Mouse (Mus musculus): ENCODE results near the gene Actg2.
A peak's percentile ranks its signal among the peaks of the same experiment; 100 is the strongest.

Actg2 gene

DNA sequence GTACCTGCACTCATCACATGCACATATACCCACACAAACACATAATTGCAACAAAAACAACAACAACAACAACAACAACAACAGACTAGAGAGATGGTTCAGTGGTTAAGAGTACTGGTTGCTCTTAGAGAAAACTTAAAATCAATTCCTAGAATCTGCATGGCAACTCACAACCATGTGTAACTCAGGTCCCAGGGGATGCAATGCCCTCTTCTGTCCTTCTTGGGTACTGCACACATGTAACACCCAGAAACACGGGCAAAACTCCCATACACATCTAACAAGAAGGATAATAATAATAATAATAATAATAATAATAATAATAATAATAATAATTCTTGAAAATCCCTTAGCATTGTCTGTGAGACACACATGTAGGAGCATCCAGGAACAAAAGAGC is 23.6 kb downstream of the Actg2 start:
- DNase-seq (ENCODE audit: low spot score), result peak; percentile 74

DNA sequence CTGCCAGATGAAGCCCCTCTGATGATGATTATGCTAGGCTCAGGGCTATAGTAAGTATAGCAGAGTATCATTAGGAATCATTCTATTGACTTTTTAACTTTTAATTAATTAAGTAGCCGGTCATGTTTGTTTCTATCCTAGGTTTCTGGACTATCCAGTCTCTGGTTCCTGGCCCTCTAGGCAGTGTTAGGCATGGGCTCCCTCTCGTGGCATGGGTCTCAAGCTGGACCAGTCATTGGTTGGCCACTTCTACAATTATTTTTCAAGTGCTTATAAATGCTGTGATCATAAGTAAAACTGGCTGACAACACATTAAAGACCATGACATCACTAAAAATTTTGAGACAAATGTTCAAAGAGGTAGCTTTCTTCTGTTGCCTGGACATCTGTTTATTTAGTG is 25.9 kb downstream of the Actg2 start:
- DNase-seq (ENCODE audit: low spot score), result peak; percentile 83

DNA sequence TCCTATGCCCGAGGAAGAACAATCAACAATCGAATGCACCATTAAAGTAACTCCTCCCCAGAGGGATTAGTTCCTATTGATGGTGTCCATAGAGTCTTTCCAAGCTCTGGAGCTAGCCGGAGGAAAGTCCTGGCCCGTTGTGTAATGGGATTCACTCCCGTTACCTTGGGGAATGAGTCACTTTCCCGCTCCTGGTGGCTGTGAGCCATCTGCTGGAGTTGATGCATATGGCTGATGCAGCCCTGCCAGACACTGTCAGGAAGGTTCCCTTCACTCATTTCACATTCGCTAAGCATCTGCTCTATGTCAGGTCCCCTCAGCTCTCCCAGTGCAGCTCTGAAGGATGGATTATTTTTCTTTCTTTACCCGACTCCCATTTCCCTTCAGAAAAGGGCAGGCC is 26.6 kb downstream of the Actg2 start:
- peak; percentile 76 for DNase-seq (ENCODE audit: low spot score)

DNA sequence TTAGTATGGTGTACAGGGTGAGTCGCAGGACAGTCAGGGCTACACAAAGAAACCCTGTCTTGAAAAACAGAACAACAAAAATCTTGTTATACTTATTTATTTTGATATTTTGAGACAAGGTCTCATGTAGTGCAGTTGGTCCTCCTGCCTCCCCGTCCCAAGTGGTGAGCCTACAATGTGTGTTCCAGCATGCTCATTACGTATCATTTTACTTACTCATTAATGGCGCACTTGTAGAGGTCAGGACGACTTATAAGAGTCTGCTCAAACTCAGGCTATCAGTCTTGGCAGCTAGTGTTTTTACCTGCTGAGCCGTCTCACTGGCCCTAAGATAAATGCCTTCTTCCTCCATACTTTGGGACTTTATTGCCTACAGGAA is 28.9 kb downstream of the Actg2 start:
- DNase-seq (ENCODE audit: low spot score), result no peak

DNA sequence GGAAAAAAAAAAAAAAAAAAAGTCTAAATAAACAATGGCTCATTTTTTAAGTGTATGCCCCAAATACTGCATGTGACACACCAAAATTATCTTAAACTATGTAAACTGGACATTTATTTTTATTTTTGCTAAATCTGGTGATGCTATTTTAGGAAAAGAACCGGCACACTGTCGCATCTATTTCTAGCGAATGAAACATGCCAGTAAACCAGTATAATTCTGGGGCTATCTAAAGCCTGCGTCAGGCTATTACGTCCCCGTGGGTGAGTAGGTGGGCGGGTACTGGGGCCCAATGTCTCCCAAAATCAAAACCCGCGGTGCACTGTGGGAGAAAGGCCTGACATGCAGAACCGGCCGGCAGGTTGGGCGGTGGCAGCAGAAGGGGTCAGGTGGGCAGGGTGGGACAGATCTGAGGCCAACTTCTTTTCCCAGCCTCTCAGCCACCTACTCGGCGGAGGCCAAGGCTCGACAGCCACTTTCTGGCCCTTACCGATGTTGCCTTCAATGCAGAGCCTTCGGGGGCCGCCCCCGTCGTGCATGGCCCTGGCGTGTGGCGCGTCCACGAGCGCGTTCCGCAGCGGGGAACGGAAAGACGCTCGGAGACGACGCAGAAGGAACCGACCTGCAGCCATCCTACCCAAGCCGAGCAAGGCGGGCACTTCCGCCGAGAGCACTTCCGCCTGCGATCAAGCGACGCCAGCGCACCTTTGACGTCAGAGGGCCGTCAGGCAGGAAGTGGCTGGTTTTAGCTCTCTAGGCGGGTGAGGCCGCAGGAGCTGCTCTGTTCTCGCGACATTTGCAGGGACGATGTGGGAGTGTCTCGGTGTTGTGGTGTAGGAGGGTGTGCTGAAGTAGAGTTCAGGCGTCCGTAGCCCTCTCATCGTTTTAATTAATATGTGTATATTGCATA is 29.6 kb downstream of the Actg2 start, which contains the start of gene Dguok:
Dguok (minus strand) TSS at position 712 of the 910 bp plus-strand sequence.
- DNase-seq (ENCODE audit: low spot score), result peak; percentile 100

DNA sequence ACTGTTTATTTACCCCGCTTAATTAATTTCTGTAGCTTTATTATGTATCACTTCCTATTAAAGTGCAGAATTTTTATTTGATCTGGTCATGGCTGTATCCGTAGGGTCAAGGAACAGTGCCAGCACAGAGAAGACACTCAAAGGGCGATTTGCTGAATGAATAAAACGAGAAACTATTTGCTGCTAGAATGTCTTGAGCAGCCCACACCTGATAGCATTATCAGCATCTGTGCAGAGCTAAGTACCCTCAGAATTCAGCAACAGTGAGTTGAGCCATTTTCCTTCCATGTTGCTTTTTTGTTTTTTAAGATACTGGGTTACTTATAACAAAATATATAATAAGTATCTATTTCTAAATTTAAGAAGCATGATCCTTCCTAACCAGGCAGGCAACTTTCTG is 30.5 kb downstream of the Actg2 start:
- no peak for DNase-seq (ENCODE audit: low spot score)

DNA sequence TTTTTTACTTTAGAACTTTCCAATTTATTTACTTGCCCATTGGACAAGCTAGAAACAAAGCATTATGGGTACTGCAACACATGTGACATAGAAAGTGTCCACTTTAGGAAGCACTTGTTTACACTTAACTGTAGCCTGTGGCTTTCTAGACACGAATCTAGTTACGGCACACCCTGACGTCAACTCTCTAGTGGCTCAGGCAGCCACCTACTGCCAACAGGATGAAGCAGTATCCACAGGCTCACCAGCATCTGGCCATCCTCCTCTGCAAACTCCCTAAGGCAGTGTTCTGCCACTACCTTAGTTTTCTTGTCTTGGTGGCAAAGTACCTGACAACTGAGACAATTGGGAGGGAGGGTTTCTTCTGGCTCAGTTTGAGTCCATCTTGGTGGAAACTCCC is 32.7 kb downstream of the Actg2 start:
- no peak for DNase-seq (ENCODE audit: low spot score)

DNA sequence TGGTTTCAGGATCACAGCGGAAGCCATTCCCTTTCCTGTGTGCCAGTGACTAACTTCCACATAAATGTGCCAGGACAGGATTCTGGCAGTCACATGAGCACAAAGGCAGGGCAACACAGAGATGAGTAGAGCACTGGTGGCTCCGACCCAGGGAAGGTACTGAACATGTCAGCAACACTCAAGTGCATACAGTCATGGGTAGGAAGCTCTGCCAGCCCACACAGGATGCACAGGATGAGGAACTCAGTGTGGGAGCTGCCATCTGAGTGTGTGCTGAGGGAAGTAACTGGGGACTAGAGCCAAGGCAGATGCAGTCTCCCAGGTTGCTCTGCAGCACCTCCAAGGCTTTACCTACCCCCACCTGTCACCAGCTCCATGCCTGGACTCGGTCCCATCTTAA is 33.4 kb downstream of the Actg2 start:
- no peak for DNase-seq (ENCODE audit: low spot score)

DNA sequence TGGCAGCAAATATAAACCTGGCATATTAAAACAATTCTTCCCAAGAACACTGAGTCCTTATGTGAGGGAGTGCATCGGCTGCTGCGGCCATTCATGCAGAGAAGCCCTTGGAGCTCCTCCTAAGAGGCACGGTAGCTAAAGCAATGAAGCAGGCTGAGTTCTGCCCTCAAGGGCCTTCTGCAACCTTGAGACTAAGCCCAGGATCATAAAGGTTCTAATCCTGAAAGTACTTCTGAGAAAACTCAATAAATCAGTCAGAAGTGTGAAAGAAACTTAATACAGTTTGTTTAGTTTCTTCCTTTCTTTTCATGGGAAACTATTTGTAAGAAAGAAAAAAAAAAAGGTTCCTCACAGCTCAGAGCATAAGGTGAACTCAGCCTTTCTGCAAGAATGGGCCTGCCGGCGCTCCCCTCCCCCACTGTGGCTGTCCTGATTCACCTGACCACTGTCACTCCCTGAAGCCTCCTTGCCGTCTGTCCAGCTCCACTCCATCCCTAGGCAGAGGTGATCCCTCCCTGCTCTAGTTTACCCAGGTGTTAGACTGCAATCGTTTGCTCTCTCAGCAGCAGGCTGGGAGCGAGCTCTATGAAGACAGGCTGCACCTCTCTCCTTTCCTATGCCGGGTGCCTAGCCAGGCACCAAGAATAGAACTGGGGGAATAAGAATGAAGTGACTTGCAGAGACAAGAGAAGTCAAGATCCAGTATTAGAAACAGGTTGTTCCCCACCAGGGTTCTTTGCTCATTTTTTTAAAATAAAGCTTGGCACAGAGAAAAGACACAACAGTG is 34.3 kb downstream of the Actg2 start:
- no peak for DNase-seq (ENCODE audit: low spot score)

DNA sequence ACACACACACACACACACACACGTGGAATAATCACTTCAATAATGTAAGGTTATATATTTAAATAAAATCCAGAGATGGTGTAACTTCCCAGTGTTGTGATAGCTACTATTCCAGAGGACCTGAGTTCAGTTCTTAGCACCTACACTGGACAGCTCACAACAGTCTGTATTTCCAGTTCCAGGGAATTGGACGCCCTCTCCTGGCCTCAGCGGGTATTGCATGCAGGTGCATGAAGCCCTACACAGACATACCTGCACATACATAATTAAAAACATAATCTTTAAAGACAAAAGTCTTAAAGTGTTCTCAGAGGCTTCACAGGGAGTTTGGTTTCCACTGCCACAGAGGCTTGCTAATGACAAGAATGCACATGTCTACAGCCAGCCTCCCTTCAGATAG is 35.6 kb downstream of the Actg2 start:
- no peak for DNase-seq (ENCODE audit: low spot score)

DNA sequence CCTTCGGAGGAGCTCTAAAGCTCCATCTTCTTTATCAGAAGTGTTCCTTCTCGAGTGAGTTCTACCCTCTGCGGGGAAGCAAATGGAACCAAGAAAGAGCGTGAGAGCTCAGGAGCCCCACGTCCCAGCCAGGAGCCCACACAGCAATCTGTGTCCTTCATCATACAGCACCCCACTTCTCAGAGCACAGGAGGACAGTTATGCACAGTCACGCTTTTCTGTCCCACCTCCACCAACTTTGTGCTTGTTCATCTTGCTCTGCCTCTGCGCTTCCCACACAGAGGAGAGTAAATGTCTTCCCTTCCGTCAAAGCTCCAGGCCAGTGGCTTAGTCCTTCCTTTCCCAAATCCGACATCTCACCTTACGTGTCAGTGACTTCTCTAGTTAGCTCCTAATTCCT is 37.0 kb downstream of the Actg2 start:
- no peak for DNase-seq (ENCODE audit: low spot score)

DNA sequence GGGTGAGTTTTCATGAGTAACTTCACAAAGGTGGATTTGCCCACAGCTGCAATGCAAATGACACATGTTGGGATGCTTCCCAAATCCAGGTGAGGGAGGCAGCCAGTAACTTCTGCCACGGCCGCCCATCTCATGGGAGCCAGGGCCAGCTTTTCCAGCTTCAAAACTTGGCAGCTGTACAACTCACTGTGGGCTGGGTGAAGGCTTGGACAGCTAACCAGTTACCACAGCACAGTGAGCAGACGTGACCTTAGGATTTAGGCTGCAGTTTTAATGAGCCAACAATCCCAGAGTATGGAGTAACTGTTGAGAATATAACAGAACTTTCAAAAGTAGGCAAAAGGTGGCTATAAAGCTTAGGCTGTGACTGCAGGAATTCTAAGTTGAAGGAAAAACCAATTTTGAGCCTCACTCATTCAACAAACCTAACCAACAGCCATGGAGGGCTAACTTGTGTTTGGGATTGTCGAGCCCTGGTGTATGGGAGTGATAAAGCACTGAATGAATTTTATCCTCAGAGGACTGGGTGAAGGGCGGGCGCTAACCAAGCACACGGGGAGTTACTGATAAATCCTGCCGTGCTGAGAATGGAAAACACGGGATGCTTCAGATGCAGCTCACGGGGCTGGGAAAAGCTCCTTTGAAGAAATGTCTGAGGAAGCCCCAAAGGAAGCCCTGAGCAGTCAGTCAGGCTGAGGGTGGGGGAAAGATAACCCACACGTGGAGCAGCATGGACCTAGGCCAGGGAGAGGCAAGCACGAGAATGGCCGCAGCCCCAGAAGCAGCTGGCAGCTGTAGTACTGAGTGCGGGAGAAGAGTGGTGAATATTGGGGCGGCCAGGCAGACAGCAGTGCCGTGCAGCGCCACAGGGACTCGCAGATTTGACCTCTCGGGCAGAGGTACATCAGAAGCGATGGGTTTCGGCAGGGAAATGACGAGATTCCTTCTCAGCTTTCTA is 39.0 kb downstream of the Actg2 start:
- DNase-seq (ENCODE audit: low spot score), result peak; percentile 98

DNA sequence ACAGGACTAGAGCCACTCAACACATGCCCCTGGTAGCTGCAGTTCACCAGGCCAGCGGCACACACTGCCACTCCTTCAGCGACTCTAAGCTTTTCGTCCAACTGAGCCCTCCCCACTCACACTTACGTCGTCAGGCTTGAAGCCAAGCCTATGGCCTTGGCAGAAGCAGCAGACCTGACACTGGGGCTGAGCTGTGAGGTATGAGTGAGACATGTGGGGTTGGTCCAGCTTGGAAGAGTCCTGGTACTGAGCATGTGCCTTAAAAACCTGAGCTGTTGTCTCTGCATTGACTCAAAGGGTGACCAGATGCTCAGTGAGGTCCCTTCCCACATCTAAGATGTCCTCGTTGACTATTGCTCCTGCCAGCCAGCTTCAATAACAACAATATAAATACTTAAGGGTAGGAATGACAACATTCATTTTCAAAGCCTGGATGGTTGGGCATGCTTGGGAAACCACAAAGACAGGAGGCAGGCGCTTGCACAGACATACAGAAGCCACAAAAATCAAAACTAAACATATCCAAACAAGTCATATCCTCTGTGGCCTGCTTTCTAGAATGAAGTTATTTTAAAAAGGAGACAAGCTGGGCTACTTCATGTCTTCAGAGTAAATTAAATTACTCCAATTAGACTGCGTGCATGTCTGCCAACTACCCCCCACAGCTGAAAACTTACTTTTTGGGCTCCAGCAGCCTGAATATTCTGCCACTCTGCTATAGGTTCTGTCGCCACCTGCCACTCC is 39.9 kb downstream of the Actg2 start:
- DNase-seq (ENCODE audit: low spot score), result peak; percentile 94

DNA sequence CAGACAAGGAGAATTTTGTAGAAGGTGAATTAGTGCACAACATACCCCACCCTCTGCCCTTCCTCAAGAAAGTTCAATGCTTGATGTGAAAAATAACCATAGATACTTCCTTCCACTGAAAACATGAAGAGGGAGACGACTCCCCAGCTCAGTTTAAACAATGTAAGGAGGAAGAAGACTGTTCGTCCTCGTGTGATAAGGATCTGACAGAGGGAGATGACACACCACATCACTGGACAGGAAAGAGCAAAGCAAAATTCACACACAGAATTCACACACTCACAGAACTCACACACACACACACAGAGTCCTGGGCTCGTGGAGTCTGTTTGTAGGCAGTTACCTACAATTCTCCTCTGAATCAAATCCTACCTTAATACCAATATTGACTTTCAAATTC is 45.4 kb downstream of the Actg2 start:
- no peak for DNase-seq (ENCODE audit: low spot score)

DNA sequence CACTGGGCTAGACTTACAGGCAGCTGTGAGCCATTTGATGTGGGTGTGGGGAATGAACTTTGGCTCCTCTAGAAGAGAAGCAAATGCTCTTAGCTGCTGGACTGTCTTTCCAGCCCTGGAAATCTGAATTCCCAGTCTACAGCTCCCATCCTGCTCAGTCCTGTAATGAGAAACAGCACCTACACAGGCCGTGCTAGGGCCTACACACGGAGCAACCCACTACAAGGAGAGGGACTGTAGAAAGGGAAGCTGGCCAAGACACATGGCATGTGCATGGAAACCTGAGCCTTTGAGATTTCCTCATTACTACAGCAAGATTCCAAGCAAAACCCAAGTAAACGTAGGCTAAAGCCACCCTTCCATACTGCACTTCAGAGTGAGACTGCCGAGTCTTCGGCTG is 47.9 kb downstream of the Actg2 start:
- DNase-seq (ENCODE audit: low spot score), result no peak

DNA sequence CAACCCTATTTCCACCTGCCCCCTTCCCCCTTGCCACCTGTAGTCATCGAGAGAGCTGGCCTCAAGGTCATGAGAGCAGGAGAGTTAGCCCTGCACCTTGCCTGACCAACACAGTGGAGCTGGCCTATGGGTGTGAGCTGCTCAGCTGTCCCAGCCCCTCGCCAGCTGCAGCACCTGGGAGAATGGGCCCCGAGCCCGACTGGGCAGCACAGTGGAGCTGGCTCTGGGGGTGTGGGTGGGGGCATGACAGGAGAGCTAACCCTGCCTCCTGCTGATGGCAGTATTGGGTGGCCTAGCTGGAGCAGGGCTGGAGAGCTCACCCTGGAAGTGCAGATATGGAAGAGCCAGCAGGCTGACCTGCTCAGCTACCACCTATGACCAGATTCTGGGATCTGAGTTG is 48.8 kb downstream of the Actg2 start:
- DNase-seq (ENCODE audit: low spot score), result no peak

DNA sequence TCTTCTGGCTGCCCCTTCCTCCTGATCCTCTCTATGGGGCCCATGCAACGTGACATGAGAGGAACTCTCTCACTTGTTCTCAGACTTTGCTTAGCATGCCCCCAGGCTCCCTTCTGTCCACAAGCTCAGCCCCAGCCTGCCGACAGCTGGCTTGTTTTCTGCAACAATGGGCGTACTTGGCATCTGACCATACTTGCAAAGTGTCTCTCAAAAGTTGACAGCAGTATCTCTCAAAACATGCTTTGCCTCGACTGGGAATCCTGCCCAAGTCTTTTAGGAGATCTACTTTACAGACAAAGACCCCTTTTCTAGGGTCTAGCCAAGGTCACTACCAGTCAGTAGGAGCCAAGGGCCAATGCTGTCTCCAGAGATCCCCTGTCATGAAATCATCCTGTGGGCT is 50.2 kb downstream of the Actg2 start:
- DNase-seq (ENCODE audit: low spot score), result peak; percentile 80

DNA sequence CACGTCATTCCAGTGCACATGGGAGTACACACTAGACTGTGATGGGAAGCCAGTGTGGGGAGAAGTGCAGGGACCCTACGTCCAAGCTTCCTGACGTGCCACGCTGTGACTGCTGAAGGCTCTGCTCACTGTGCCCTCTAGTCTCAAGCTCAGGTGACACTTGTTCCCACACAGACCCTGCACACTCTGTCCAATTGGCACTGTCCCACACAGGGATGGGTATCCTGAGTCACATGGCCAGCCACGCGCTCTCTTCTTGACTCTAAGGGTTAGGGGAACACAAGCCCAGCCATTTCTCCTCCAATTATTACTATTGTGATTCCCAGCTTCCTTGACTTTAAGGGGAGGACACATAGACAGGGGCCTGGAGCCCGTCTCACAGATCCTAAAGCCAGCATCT is 52.3 kb downstream of the Actg2 start:
- no peak for DNase-seq (ENCODE audit: low spot score)

DNA sequence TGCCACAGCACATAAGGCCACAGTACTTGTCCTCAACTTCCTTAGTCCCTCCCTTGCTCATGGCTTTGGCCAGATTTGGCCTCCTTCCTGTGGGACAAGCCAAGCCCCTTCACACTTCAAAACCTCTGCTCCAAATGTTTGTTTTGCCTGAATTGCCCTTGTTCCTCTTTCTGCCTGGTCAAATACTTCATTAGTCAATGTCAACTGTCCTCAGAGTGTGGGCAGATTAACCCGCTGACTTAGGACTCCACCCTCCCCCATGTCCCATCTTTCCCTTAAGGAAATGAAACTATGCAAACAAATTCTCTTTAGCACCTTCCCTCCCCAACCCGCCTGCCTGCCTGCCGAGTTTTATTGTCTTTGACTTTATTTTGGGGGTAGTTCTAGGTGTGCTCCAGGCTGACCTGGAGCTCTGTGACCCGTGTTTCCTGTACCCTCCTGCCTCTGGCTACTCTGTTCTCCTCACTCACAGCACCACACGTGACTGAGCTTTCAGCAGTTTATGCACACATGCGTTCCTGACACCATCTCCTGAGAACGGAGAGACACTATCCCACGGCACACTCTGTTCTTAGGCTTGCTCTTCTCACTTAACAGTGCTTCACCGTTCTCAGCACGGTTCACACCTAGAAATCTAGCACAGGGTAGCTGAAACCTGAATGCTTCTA is 53.5 kb downstream of the Actg2 start:
- DNase-seq (ENCODE audit: low spot score), result peak; percentile 82

DNA sequence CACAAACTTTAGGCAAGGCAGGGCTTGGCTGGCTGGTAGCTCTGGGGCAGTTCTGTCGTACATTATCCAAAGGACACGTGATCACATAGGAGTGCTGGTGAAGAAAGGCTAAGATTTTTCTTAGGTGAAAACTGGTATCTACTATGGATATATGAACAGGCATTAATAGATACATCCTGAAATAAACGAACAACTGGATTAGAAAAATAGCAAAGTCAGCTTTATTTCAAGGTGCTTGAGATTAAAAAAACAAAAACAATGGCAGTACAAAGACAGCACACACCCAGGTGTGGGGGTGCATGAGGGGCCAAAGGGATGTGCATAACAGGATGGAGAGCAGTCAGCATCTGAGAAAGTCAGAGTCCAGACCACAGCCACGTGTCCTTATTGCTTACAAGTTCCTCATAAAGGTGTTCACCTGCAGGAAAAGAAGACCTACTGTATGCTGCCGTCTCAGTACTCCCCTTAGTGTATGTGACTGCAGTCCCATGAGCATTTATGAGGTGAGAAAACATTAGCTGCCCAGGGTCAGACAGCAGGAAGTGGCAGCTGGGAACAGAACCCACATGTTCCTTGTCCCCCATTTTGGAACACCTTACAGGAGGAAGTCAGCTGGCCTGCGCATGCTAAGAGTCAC is 55.9 kb downstream of the Actg2 start:
- no peak for DNase-seq (ENCODE audit: low spot score)

Data from adipocyte (in vitro differentiated cells).